Mouse (Mus musculus) retina, adult 2 months (tissue): ENCODE data around the gene Ccnd1.

Experiments
- DNase-seq: peaks from one replicate; pipeline ENCODE4 v3.0.0-alpha.2; 2012; ENCODE audit warnings: low read depth, low spot score

Gene Ccnd1

DNA sequence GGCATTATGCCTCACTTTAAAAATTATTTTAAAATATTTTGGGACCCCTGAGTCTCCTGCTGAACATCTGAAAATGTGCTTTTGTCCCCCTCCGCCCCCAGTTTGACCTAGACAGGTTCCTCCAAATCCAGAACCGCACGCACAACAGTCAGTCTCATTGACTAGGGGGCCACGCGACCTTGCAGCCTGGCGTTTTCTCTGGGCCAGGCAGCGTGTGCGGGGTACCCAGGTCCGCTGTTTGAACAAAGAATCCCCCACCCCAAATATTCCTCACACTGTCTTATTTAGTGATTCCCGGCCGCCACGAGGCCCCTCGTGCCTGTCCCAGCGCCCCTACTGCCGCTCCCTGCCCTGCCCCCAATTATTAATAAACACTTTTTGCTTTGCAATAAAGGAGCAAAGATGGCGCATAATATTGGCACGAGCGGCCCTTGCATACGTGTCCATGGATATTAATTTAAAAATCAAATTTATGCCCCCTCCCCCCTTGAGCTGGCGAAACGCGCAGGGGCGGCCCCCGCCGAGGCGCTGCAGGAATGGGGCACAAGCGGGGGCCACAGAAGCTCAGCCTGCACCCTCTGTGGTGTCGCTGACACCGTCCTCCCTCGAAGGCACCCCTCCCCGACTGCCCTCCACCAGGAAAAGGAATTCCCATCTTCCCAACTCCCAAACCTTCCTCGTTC lies 923 bp downstream of the Ccnd1 start:
- no peak for DNase-seq

DNA sequence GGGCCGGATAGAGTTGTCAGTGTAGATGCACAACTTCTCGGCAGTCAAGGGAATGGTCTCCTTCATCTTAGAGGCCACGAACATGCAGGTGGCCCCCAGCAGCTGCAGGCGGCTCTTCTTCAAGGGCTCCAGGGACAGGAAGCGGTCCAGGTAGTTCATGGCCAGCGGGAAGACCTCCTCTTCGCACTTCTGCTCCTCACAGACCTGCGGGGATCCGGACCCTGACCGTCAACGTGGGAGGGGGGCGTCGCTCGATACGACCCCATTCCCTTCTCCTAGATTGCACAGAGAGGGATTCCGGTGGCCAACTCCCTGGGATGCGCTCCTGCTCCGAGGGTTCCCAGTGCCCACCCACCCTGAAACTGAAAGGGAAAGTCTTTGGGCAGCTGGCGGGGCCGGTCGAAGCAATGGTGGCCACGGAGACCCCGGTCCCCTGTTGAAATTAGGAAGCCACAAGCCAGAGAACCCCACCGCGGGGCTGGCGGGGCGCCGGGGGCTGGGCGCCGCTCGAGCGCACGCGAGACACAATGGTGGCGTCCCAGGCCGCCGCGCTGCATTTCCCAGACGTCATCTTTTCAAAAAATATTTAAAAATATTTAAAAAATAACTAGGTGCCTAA lies 1.7 kb downstream of the Ccnd1 start:
- DNase-seq, result no peak

DNA sequence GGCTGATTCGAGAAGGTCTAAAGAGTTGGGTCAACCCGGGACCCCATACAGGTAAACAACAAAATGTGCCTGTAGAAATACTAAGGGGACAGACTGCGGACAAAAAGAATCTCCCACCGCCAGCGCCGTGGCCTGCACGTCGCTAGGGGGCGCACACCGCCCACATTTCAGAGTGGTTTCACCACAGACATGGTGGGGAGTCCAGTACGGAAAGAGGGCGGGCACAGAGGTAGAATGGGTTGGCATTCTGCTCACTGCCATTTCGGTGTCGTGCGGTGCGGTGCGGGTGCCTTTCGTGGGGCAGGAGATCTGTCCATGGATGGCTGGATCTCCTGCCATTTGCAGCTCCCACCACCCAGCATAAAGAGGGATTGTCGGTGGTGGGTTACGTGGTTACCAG lies 2.2 kb downstream of the Ccnd1 start:
- DNase-seq, result peak; percentile 61

DNA sequence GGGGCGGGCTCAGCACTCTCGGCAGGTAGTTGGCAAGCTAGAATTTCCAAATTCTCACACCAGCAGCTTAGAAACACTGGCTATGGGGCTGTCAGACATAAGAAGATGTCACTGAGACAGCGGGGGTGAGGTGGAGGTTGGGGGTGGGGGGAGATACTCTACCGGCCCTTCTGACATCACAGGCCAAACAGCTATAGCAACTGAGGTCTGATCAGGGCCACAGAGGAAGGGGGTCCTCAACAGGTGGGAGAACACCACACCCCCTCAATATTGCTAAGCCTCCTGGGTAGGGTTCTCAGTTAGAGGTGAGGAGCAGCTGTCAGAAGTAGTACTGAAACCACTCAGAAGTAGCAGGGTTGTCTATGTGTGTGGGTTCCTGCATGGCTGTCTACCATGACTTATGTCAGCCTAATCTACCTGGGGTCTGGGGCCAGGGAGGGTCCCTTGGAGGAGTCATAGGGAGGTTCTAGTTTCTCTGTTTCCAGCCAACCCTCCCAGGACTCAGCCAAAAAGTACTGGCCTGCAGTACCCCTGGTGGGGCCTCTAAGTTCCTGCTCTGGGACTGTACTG lies 3.3 kb downstream of the Ccnd1 start:
- no peak for DNase-seq

GRCm38 (mm10) chr7:144935563-144935962 lies 4.2 kb downstream of the Ccnd1 start:
- no peak for DNase-seq

- DNase-seq, result no peak
Measured at GRCm38 (mm10) chr7:144934901-144935300, 4.8 kb downstream of the Ccnd1 start.

GRCm38 (mm10) chr7:144933796-144934195 lies 5.9 kb downstream of the Ccnd1 start:
- no peak for DNase-seq

DNA sequence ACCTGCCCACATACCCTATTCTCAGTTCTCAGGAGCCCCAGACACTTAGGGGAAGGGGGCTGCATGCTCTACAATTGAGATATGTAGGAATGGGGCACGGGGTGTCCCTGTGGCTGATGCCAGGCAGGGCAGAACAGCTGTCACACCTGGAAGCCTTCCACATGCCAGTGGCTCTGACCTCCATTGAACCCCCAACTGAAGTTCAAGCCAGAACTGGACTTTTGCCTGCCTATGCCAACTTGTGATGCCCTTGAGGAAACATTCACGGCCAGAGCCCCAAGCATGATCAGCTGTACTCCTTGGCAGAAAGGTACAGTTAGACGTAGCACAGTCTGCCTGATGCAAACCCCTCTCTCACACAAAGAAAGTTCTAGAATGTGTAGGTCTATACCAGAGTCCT lies 6.4 kb downstream of the Ccnd1 start:
- no peak for DNase-seq

GRCm38 (mm10) chr7:144932389-144932937 lies 7.3 kb downstream of the Ccnd1 start:
- DNase-seq, result no peak

GRCm38 (mm10) chr7:144931778-144932177 lies 7.9 kb downstream of the Ccnd1 start:
- DNase-seq, result no peak

- DNase-seq, result no peak
Measured at GRCm38 (mm10) chr7:144929931-144930330, 9.8 kb downstream of the Ccnd1 start.

- no peak for DNase-seq
Measured at GRCm38 (mm10) chr7:144929506-144929905, 10.2 kb downstream of the Ccnd1 start.

GRCm38 (mm10) chr7:144928889-144929210 lies 10.9 kb downstream of the Ccnd1 start:
- no peak for DNase-seq

- DNase-seq, result no peak
Measured at GRCm38 (mm10) chr7:144928009-144928888, 11.5 kb downstream of the Ccnd1 start.

DNA sequence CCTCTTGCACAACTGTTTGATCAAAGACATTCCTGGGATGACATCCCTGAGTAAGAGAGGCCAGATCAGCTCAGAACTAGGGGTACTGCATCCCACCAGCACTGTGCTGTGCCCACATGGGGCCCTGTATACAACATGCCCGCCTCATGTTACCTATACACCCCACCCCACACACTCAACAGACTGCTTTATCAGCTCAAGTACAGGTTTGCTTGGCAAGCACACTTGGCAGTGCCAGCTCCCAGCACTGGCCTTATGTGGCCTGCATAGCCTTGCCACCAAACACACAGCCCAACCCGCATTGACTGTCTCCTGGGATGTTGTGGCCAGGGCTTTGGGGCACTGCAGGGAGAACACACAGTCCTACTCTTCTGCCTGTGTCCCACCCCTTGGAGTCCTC lies 12.1 kb downstream of the Ccnd1 start:
- no peak for DNase-seq

DNA sequence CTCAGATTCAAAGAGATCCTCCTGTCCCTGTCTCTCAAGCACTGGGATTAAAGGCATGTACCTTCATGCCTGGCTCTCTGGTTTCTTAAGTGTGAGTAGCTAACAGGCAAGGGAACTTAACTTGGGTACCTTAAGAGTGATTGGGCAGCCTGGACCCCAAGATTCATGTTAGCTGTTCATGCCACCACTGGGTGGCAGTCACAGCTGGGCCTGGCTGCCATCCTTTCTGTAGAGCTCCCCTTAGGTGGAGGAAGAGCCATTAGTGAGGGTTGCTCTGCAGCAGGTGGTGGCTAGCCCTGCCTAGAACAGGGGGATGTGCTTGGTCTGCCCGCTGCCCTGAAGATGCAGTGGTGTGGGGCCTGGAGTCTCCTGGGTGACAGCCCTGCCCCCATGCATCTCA lies 20.9 kb downstream of the Ccnd1 start:
- no peak for DNase-seq

DNA sequence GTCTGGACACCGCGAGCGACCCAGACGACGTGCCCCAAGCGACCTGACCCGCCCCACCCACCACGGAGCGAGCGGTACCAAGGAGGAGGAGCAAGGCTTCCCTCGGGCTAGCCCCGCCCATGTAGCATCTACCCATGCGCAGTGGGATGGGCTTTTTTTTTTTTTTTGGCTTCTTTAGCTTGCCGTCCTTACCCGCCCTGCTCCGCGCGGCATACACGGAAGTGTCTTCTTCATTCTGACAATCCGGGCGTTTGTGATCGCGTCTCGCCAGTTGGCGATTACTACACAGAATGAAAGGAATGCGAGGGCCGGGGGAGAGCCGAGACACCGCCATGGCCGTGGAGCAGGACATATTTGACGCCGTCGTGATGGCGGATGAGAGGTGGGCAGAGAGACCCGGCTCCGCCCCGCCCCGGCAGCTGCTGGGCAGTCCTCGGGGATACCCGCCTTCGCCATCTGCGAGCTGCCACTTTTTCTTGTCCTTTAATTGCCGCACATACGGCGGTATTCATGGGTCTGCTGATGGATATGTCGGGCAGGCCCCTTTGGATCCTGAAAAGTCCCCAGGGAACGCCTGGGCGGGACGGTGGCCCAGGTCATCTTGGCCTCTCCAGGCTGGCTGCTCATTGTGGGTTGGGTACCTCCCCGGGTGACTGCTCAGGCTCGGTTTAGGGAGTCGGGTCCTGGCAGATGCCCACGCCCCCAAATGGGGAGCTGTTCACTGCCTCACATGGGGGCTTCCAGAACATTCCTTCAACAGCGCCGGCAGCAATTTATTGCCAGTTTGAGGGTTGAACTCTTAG lies 24.6 kb downstream of the Ccnd1 start, which contains the start of gene LTO1:
TSS of gene LTO1 (plus strand) at position 153 of the 803 bp plus-strand sequence.
- DNase-seq, result peak; percentile 88

GRCm38 (mm10) chr7:144914296-144914947 lies 25.3 kb downstream of the Ccnd1 start:
- no peak for DNase-seq

GRCm38 (mm10) chr7:144912897-144913296 lies 26.8 kb downstream of the Ccnd1 start:
- DNase-seq, result no peak

GRCm38 (mm10) chr7:144911121-144911520 lies 28.6 kb downstream of the Ccnd1 start:
- no peak for DNase-seq

DNA sequence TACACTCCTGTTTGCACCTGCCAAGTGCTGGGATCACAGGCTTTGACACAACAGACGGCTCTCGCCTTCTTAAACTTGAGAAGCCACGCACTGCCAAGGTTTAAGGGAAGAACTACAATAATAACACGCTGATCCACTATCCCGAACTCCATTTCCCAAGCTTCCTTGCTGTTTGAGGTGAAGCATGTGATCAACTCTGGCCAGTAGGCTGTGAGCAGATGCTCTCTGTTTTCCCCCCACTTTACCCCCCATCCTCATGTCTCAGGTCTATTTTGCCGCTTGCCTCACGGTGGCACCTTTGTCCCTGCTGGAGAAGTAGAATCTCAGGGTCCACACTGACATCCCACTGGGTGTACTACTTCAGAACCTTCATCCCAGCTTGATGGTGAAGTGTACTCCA lies 31.0 kb downstream of the Ccnd1 start:
- no peak for DNase-seq
